Mouse (Mus musculus) embryo, embryonic 11.5 days (tissue): Measurements from ENCODE around the gene Prr12.

Source experiments
- DNase-seq: peaks from one replicate; pipeline ENCODE4 v3.0.0-alpha.2; 2012; ENCODE audit warnings: low read depth, low spot score

The Prr12 gene

DNA sequence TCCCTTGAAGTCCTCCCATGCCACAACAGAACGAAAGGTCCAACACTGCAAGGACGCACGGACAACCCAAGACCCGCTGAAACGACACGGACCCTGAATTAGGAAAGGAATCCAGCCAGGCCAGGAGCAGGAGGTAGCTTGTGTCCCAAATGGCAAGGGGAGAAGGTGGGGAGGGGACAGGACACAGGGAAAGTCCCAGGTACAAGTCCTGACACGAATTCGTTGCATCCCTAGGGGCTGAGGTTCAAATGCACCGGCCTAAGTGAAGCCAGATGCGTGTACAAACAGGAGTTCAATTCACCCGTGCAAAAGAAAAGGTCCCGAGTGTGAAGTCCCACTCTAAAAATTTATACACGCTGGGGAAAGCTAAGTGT, 1.1 kb downstream of the Prr12 start:
- no peak for DNase-seq

DNA sequence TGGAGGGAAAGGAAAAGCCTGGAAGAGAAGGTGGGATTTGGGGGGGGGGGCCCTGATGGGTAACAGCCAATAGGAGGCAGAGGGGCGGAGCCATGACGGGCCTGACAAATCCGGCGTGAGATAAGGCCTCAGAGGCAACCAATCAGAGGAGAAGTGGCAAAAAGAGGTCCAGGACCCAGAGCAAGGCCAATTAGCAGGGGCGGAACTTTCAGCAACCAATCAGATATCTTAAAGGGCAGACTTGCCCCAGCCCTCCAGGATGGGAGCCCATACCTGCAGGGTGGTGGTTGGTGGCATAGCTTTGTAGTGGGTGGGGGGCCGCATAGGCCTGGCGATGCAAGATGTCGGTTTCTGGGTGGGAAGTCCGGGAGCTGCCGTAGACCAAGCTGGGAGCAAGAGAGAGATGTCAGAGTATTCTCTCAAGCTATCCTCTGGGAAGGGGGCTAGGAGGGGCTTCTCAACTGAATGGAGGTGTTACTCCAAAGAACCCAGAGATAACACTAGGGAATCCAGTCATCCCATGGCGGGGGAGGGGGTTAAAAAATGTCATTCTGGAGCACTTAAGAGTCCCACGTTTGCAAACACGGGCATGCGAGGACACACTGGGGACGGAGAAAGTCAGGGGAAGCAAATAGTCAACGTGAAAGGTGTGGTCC, 1.6 kb downstream of the Prr12 start:
- DNase-seq: peak; percentile 77

DNA sequence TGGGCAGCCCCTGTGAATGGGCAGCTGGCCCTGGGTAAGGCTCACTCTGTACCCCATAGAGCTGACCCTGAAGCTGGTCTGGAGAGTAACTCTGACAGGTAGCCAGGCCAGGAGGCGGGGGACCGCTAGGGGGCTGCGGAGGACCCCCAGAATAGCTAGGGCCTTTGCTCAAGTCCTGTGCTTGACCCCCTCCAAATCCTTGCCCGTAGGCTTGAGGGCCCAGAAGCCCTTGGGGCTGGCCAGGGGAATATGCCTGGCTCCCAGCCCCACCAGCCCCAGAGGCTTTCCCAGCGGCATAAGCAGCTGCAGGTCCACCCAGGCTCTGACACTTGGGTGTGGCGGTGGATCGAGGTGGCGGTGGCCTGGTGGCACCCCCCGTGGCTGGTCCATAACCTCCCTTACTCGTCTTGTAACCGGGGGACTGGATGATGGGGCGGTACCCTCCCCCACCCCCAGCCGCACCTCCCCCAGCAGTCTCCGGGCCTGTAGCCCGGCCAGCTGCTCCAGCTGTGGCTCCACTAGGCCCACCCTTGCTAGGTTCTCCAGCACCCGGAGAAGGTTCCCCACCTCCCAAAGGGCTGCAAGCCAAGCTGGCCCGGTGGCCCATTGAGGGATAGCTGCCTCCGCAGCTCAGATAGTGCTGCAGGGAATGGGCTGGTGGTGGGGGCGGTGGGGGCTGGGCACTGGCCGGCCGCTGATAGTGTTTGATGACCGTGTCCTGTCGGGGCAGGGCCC, 3.6 kb downstream of the Prr12 start:
- DNase-seq: no peak

- DNase-seq: no peak
Measured at GRCm38 (mm10) chr7:45048001-45048890, 4.4 kb downstream of the Prr12 start.

DNA sequence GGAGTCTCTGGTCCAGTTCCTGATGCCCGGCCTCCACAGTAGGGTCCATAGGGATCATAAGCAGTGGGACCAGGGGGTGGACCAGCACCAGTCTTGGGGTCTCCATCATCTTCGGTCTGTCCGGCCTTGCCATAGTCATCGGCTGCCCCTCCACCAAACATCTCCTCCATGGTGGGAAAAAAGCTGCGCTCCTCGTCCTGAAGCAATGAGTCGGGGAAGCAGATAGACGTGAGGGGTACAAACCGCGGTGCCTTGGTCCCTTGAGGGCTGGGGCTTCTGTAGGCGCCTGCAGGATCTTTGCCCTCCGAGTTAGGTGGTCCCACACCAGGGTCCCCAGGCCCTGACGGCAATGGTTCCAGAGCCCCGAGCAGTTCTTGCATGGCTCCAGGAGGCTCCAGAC, 5.2 kb downstream of the Prr12 start:
- DNase-seq: no peak

DNA sequence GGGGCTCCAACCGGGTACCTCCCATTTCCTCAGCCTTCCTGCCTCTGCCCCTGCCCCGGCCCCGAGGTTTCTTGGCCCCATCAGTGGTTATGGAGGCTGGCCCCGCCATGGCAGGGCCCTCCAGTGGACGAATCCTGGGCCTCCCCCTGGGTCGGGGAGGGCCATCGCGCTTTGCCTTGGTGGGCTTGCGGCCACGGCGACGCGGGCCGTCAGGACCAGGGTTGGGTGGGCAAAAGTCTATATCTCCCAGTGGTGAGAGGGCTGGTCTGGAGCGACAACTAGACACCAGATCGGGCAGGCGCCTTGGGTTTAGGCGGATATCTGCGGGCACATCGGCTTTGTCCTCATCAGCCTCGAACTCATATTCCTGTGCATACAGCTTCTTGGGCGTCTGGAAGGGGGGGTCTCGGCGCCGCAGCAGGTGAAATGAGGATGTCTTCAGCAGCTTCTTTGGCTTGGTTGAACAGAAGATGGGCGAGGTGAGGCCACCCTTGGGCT, 5.8 kb downstream of the Prr12 start:
- no peak for DNase-seq

GRCm38 (mm10) chr7:45045741-45046140, 6.9 kb downstream of the Prr12 start:
- no peak for DNase-seq

GRCm38 (mm10) chr7:45043307-45043706, 9.4 kb downstream of the Prr12 start:
- DNase-seq: no peak

DNA sequence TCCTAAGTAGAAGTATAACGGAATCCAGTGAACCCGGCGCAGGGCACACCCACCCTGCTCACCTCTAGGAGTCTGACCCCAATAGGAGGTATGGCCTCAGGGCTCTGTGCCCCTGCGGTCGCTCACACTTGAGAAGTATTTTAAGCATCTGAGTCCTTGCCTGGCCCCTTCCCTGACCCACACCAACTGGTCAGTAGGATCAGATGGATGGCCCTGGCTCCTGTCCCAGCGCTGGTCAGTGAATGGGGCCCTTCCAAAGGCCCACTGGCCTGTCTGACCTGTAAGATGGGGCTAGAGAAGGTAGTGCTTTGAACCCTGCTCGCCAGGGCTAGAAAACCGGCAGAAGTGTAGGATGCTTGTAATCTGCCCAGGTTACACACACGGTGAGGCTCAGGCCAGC, 11.8 kb downstream of the Prr12 start:
- no peak for DNase-seq

GRCm38 (mm10) chr7:45038411-45038810, 14.3 kb downstream of the Prr12 start:
- no peak for DNase-seq

DNA sequence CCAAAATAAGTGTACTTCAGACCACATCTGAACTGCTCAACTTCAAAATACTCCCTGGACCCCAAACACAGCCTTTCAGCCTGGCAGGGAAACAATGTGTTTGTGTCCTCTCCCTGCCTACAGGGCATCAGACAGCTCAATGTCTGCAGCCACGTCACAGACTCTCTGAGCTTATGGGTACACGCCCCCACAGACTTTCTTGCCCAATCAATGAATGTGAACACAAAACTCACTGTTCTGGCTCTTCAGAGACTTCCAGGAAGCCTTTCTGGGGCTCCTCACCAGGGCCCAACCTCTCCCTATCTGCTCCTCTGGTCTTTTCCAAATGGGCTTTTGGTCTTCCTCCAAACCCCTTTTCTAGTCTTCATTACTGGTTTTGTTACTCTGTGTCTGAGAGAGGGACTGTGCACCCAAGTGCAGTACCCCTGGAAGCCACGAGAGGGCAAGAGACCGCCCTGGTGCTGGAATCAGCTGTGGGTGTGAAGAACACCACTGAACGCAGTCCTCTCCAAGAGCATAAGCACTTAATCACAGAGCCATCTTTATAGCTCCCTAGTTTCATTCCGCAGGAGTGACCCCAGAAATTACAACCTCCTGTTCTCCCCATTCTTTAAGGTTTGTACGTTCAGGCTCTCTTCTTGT, 14.8 kb downstream of the Prr12 start:
- no peak for DNase-seq

- no peak for DNase-seq
Measured at GRCm38 (mm10) chr7:45036702-45037101, 16.0 kb downstream of the Prr12 start.

DNA sequence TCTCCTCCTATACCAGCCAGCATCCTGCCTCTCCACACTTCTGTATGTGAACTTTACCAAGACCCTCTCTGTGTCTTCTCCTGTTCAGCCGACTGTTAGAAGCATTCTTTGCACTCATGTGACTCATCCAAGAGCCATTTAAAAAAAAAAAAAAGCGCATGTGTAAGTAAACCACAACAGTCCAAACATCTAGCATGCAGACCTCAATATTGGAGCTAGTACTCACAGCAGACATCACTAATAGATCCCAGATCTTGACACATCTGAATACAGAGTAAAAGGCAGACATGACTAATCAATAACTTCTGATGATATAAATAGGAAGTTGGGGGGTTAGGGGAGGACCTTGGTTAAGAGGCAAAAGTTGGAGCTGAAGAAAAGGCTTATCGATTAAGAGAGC, 17.1 kb downstream of the Prr12 start:
- no peak for DNase-seq

- DNase-seq: no peak
Measured at GRCm38 (mm10) chr7:45033722-45034359, 18.8 kb downstream of the Prr12 start.

GRCm38 (mm10) chr7:45030857-45031256, 21.8 kb downstream of the Prr12 start:
- DNase-seq: no peak

DNA sequence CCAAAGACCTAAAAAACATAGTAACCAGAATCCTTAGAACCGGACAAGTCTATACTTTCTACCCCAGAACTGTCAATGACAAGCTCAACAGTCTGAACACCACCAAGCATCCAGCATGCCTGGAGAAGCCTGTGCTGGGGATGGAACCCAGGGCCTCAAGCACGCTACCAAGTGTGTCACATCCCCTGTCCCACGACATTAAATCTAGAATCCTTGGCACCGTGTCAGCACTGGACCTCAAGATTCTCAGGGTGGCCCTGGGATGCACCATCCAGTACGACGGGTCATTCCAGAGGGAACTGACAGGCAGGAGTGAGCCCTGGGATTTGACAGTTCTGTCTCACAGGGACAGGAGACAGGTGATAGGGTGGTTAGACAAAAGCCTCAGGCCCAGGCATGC, 22.7 kb downstream of the Prr12 start:
- no peak for DNase-seq

DNA sequence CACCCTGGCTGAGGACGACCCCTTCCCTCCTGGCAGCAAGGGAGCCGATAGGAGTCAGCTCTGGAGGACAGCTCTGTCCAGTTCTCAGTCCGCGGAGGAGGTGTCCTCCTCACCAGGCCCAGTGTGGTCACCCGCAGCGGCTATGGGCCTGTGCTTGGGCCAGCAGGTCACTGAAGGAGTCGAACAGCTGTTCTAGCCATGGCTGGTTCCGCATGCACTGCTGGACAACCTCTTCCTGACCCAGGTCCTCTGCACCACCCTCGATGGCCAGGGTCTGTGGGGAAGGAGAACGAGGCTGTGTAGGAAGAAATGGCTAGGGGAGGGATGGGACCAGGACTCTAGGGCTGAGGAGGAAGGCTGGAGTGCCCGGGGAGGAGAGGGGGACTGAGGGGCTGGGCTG, 24.3 kb downstream of the Prr12 start:
- DNase-seq: no peak

DNA sequence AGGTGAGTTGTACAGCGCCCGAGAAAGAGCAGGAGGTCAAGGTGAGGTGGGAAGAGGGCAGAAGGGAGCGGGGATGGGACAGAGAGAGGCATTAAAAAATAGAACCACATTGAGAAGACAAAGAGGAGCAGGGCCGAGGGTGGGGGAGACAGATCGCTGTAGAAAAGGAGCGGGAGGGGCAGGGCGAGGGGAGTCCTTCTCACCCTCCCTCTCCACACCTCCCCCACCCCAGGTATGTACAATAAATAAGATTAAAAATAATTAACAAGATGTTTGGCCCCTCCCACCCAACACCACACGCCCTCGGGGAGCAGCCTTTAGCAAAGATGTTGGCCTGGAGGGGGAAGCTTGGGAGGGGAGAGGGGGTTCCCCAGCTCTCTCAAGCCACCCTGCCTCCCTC, 24.9 kb downstream of the Prr12 start:
- no peak for DNase-seq

- no peak for DNase-seq
Measured at GRCm38 (mm10) chr7:45026256-45026655, 26.4 kb downstream of the Prr12 start.

DNA sequence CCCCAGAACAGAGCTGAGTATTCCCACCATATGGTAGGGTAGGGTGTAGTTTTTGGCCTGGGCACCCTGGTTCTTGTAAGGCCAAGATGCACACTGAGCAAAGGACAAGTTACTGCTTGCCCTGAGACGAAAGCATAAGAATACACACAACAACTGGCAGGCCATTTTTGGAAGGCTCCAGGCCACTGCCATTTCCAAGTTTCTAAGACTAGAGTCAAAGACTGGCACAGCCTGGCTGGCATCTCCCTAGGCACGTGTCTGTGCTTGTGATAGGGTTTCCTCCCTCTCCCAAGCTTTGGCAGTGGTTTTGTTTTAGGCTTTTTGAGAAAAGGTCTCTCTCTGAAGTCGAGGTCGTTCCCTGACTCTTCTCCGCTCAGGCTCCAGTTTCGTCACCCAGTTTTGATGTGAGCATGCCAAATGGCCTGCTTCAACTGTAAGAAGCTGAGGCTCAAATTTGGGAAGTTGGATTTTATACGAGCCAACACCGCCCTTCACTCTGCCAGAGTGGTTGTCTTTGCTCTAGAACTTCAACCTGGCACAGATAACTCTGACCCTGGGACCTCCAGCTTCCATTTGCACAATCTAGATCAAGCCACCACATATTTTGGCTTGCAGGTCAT, 27.0 kb downstream of the Prr12 start:
- no peak for DNase-seq
